Mouse (Mus musculus) right cerebral cortex, postnatal 4 days (tissue): Measurements from ENCODE around the gene Plcb1.

Source experiments
- DNase-seq: peaks from one replicate; pipeline ENCODE4 v3.0.0-alpha.2; 2022

Plcb1 gene

GRCm38 (mm10) chr2:135075375-135075774, 289.5 kb downstream of the Plcb1 start:
- no peak for DNase-seq

- no peak for DNase-seq
Observed at GRCm38 (mm10) chr2:135092588-135093162, 306.8 kb downstream of the Plcb1 start.

- DNase-seq: no peak
Observed at GRCm38 (mm10) chr2:135101292-135101691, 315.4 kb downstream of the Plcb1 start.

GRCm38 (mm10) chr2:135101943-135102342, 316.1 kb downstream of the Plcb1 start:
- DNase-seq: no peak

GRCm38 (mm10) chr2:135106649-135107048, 320.8 kb downstream of the Plcb1 start:
- no peak for DNase-seq

GRCm38 (mm10) chr2:135108607-135109006, 322.7 kb downstream of the Plcb1 start:
- no peak for DNase-seq

- DNase-seq: no peak
Observed at GRCm38 (mm10) chr2:135114501-135115128, 328.7 kb downstream of the Plcb1 start.

- DNase-seq: no peak
Observed at GRCm38 (mm10) chr2:135123057-135123456, 337.2 kb downstream of the Plcb1 start.

GRCm38 (mm10) chr2:135123695-135124343, 338.0 kb downstream of the Plcb1 start:
- no peak for DNase-seq

GRCm38 (mm10) chr2:135140576-135140975, 354.7 kb downstream of the Plcb1 start:
- no peak for DNase-seq

- no peak for DNase-seq
Observed at GRCm38 (mm10) chr2:135152289-135152688, 366.4 kb downstream of the Plcb1 start.

GRCm38 (mm10) chr2:135153248-135153647, 367.4 kb downstream of the Plcb1 start:
- DNase-seq: no peak

- DNase-seq: no peak
Observed at GRCm38 (mm10) chr2:135156055-135156454, 370.2 kb downstream of the Plcb1 start.

- DNase-seq: no peak
Observed at GRCm38 (mm10) chr2:135157961-135158360, 372.1 kb downstream of the Plcb1 start.

- no peak for DNase-seq
Observed at GRCm38 (mm10) chr2:135161673-135162072, 375.8 kb downstream of the Plcb1 start.

- no peak for DNase-seq
Observed at GRCm38 (mm10) chr2:135165512-135165911, 379.6 kb downstream of the Plcb1 start.

- no peak for DNase-seq
Observed at GRCm38 (mm10) chr2:135175544-135175943, 389.7 kb downstream of the Plcb1 start.

- no peak for DNase-seq
Observed at GRCm38 (mm10) chr2:135187659-135188058, 401.8 kb downstream of the Plcb1 start.

- no peak for DNase-seq
Observed at GRCm38 (mm10) chr2:135200830-135201229, 415.0 kb downstream of the Plcb1 start.

- no peak for DNase-seq
Observed at GRCm38 (mm10) chr2:135202390-135202789, 416.5 kb downstream of the Plcb1 start.

- DNase-seq: no peak
Observed at GRCm38 (mm10) chr2:135204141-135205120, 418.6 kb downstream of the Plcb1 start.

GRCm38 (mm10) chr2:135208890-135209289, 423.0 kb downstream of the Plcb1 start:
- DNase-seq: no peak
